In the genomic region with DNA sequence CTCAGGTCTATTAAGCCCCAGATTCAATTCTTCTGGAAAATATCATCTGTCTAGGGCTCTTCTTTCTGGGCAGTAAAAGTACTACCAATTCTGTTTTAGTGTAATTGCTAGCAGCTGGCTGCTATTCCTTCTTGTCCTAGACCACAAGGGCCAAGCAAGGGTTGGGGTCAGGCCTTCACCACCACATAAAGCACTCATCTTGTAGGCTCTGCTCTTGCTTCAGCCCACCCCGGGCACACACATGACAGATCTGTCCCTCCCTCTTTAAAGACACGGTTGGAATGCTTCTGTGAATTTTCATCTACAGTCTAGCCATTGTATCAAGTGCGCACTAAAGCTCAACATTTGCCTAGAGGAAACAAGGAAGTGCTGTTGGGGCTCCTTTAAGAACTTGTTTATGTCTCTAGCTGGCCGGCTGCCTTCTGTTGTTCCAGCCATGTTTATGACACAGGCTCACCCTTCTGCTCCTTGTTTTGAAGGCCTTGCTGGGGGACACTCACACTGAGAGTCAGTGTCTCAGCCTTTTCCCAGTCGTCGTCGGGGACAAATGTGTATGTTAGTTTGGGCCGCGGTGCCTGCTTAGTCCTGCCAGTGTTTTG, we compare ENCODE assay signal across 12 mouse cellular contexts.
A peak's percentile ranks its signal among the peaks of the same experiment; 100 is the strongest.
DNase-seq lines count a peak whose midpoint lies in the region; ATAC-seq lines count a peak whose summit lies in the region.
"Had no signal": no experiment of that assay in that cellular context is flagged by ENCODE, and none has a peak within 500 bp of the region (broad histone marks: within the 10 kb centered on the region; RNA-seq: fewer than 3 reads in every experiment).

No protein-coding gene starts in this region.

- no peaks in the 10 kb centered on the region for H3K36me3 ChIP-seq in kidney, embryonic 16.5 days (ENCODE audit: insufficient read depth, low read length)

- no peaks in the 10 kb centered on the region for H3K27me3 ChIP-seq in kidney, embryonic 16.5 days (ENCODE audit: insufficient read depth, low read length)

- ATAC-seq in kidney, embryonic 16.5 days (ENCODE audit: low FRiP score, low TSS enrichment): peak; percentile 84
- ATAC-seq: forebrain, embryonic 14.5 days had no signal

- DNase-seq in kidney, adult 9 months: no peak
- DNase-seq in forelimb bud, embryonic 11.5 days (ENCODE audit: low read depth, low spot score): peak; percentile 27
- peak; percentile 50 to 62 for DNase-seq in kidney, postnatal 4 days
- peak; percentile 26 for DNase-seq in lung, postnatal 25 days (ENCODE audit: low spot score)
- no peak for DNase-seq in right cerebral cortex, adult 2 months (ENCODE audit: low spot score in 2 of 2)
- DNase-seq in left cerebral cortex, postnatal 36 days (ENCODE audit: low spot score in 2 of 2): no peak
- DNase-seq: adrenal gland, adult 8-10 months; cerebellum, adult 18-20 months; thymus, postnatal 36 days had no signal

- H3K9me3 ChIP-seq in kidney, embryonic 16.5 days (ENCODE audit: low read length): no peaks in the 10 kb centered on the region

- H3K27ac ChIP-seq in kidney, embryonic 16.5 days (ENCODE audit: low read length): peak overlapping the region; percentile 43; the same call in 1 of the 2 replicates
- H3K27ac ChIP-seq: liver, embryonic 14.5 days had no signal

- no peak overlapping the region for H3K9ac ChIP-seq in kidney, embryonic 16.5 days (replicated peaks; ENCODE audit: low read length)
- H3K9ac ChIP-seq: liver, embryonic 14.5 days had no signal

- intact Hi-C loops in left cerebral cortex, postnatal 36 days (cut with DNase I): no loop called here

- no peak overlapping the region for H3K4me2 ChIP-seq in kidney, embryonic 16.5 days (replicated peaks; ENCODE audit: low read depth, low read length)

- H3K4me3 ChIP-seq in kidney, embryonic 16.5 days (ENCODE audit: low read length): no peak overlapping the region

- WGBS in kidney, embryonic 16.5 days: 24% methylated on average over 9 of the region's 9 CpGs

- no peaks in the 10 kb centered on the region for H3K4me1 ChIP-seq in kidney, embryonic 16.5 days (ENCODE audit: insufficient read depth, low read length)

Comparison
In these comparisons a context has a peak if more than half of its experiments do, and no peak if none do; other contexts are left out.
1. DNase-seq: peak in forelimb bud, embryonic 11.5 days (single experiment), kidney, postnatal 4 days (2 of 2) and lung, postnatal 25 days (single experiment); none in kidney, adult 9 months (single experiment), right cerebral cortex, adult 2 months (0 of 2) and left cerebral cortex, postnatal 36 days (0 of 2).